Mouse (Mus musculus) heart, embryonic 13.5 days (tissue): ENCODE results near the gene Schip1. TPM values are rescaled to one million over a fixed set of nuclear protein-coding genes. Genes with fewer than 3 reads are reported as not detected.

Experiments
- ATAC-seq: fragments of 200-750 bp; cut with Nextera tagmentation; 2 replicates; pipeline ENCODE4 v1.8.0; 2017; ENCODE audit warnings: moderate TSS enrichment; ENCODE audit not compliant: insufficient number of reproducible peaks, low FRiP score, low TSS enrichment; ENCODE audit errors: extremely low read depth
- H3K27ac ChIP-seq: fragments of 300-500 bp; sonication (generic); replicated peaks from 2 replicates; pipeline ENCODE4 v1.5.1; 2015; ENCODE audit warnings: moderate library complexity, mild to moderate bottlenecking, inconsistent platforms
- H3K27me3 ChIP-seq: fragments of 300-500 bp; sonication (generic); replicated peaks from 2 replicates; pipeline ENCODE4 v1.6.1; 2015; ENCODE audit warnings: mild to moderate bottlenecking, inconsistent platforms
- H3K36me3 ChIP-seq: fragments of 300-500 bp; sonication (generic); 2 replicates; pipeline ENCODE4 v1.6.1; 2015; ENCODE audit warnings: mild to moderate bottlenecking, inconsistent platforms
- H3K4me1 ChIP-seq: fragments of 300-500 bp; sonication (generic); 2 replicates; pipeline ENCODE4 v1.6.1; 2015; ENCODE audit warnings: inconsistent platforms
- H3K4me2 ChIP-seq: fragments of 300-500 bp; sonication (generic); 2 replicates; pipeline ENCODE4 v1.6.1; 2015; ENCODE audit warnings: inconsistent platforms, mild to moderate bottlenecking, moderate library complexity
- H3K4me3 ChIP-seq: fragments of 300-500 bp; sonication (generic); 2 replicates; pipeline ENCODE4 v1.5.1; 2015; ENCODE audit warnings: moderate library complexity, mild to moderate bottlenecking, inconsistent platforms
- H3K9ac ChIP-seq: fragments of 300-500 bp; sonication (generic); 2 replicates; pipeline ENCODE4 v1.6.1; 2015; ENCODE audit warnings: inconsistent platforms, mild to moderate bottlenecking, moderate library complexity
- H3K9me3 ChIP-seq: fragments of 300-500 bp; sonication (generic); 2 replicates; pipeline ENCODE4 v1.6.1; 2016; ENCODE audit warnings: inconsistent platforms
- WGBS: fragments of 180-500 bp; shearing (Covaris S2); methylation state at CpG from one replicate; pipeline ENCODE4 v1.1.7; 2015; ENCODE audit warnings: mixed read lengths; 5-methylcytosine and 5-hydroxymethylcytosine counted together
- polyA plus RNA-seq: library from polyadenylated mRNA; unstranded; fragments of >200 nt; fragmentation: Nextera tagmentation; extraction: Ambion mirVana; gene quantifications from 2 replicates; pipeline ENCODE4 v1.2.1, GENCODE M21; 2015

The Schip1 gene
- polyA plus RNA-seq, 1 experiment from 2014 or later: 52.4 TPM

DNA sequence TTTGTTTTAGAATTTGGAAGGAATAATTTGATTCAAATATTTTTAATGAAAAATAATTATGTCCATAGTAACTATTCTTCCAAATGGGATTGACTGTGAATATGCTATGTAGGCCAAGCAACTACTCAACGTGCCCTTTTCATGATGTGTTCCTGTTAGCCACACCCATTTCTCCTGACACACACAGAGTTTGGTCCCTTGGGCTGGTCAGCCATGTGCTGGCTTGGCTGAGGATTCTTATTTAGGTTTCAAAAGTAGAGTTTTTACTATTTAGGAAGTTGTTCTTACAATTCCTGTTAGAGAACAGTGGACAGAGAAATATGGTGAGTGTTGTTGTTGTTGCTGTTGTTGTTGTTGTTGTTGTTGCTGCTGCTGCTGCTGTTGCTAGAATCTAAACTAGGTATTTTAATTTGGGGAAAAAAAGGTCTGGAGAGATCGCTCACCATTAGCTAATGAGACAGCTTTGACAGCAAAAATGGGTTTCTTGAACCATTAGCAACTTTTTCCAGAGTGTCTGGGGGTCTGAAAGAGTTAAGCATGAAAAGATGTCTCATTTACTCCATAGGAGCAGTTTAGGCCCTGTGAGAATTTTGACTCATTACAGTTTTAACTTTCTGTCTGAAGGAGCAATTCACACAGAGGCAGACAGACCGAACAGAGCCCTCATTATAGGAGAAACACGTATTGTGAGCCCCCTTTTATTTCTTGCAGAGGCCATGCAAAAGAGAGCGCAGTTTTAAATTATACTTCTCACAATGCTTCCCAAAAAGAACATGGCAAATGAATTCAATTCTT is 74.4 kb downstream of the Schip1 start:
- H3K4me1 ChIP-seq: no peaks in the 10 kb centered on the region
- H3K27ac ChIP-seq: no peak overlapping the region
- no peak overlapping the region for H3K4me3 ChIP-seq
- ATAC-seq: no peak
- no peak overlapping the region for H3K4me2 ChIP-seq
- no peaks in the 10 kb centered on the region for H3K27me3 ChIP-seq
- no peaks in the 10 kb centered on the region for H3K9me3 ChIP-seq
- H3K9ac ChIP-seq: no peak overlapping the region
- 70% methylated on average over 5 of the region's 5 CpGs for WGBS
- no peaks in the 10 kb centered on the region for H3K36me3 ChIP-seq

DNA sequence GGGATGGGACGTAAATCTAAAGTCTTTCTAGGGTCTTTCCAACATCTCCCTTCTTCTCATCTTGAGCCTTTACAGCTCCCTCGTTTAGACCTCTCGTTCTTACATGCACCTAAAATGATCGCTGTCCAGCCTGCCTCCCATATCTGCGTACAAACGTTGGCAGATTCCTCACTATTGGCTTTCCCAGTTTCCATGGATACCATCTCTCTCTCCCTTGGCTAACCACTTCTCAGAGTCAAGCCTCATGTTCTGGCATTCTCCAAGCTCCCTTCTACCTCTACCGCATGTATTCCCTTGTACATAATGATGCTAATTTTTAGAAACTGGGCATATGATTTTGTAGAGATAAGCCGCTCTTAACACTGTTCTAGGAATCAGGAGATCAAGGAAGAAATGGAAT is 86.1 kb downstream of the Schip1 start:
- Histone ChIP-seq H3K4me2 (no peak overlapping the region), H3K4me1 (no peaks in the 10 kb centered on the region), H3K4me3 (no peak overlapping the region), H3K27me3 (no peaks in the 10 kb centered on the region), H3K36me3 (no peaks in the 10 kb centered on the region), H3K9me3 (no peaks in the 10 kb centered on the region), H3K27ac (no peak overlapping the region), H3K9ac (no peak overlapping the region)
- no peak for ATAC-seq
- WGBS: 76% methylated on average over 8 of the region's 8 CpGs

DNA sequence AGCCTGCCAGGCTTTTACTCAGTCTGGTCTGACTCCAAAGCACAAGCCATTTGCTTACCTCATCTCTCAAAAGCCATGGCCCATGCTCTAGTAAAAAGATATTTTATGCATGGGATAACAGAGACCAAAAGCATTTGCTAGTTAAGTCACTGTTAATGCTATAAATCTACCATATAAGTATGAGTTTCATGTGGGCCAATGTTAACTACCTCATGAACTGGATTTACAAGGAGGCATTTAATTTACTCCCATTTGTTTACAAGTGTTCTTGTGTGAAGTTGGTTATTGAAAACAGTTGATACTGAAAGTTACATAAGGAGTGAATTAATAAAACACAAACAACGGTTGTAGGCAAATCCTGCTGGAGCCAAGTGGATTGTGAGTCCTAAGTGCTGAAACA is 95.6 kb downstream of the Schip1 start:
- ATAC-seq: no peak
- Histone ChIP-seq H3K4me3 (no peak overlapping the region), H3K27me3 (no peaks in the 10 kb centered on the region), H3K27ac (no peak overlapping the region), H3K4me2 (no peak overlapping the region), H3K4me1 (no peaks in the 10 kb centered on the region), H3K9ac (no peak overlapping the region), H3K36me3 (no peaks in the 10 kb centered on the region), H3K9me3 (no peaks in the 10 kb centered on the region)
- WGBS: 64% methylated on average over 1 of the region's 1 CpGs

DNA sequence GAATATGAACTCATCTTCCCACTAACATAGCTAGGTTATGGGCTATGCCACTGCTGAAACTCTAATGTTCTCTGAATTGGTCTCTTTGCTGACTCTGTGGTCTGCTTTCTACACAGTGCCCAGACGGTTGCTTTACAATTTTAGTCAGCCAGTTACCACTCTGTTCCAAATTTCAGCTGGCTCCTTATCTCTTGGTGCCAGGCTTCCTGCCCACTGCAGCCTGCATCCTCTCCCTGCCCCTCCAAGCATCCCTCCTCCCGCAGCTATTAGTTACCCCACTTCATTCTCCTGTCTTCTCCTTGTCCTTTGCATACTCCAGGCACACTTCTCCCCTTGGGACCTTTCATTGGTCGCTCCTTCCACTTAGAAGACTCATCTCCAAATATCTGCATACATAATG is 96.2 kb downstream of the Schip1 start:
- no peaks in the 10 kb centered on the region for H3K36me3 ChIP-seq
- H3K9ac ChIP-seq: no peak overlapping the region
- H3K4me1 ChIP-seq: no peaks in the 10 kb centered on the region
- no peaks in the 10 kb centered on the region for H3K27me3 ChIP-seq
- no peak overlapping the region for H3K4me3 ChIP-seq
- ATAC-seq: no peak
- no peak overlapping the region for H3K4me2 ChIP-seq
- WGBS: 55% methylated on average over 3 of the region's 3 CpGs
- H3K9me3 ChIP-seq: no peaks in the 10 kb centered on the region
- no peak overlapping the region for H3K27ac ChIP-seq

GRCm38 (mm10) chr3:68178248-68178647 is 113.6 kb downstream of the Schip1 start:
- no peak overlapping the region for H3K9ac ChIP-seq

GRCm38 (mm10) chr3:68187471-68187870 is 122.9 kb downstream of the Schip1 start:
- H3K4me2 ChIP-seq: no peak overlapping the region
- no peak overlapping the region for H3K27ac ChIP-seq
- no peak overlapping the region for H3K4me3 ChIP-seq
- H3K27me3 ChIP-seq: no peaks in the 10 kb centered on the region
- H3K9ac ChIP-seq: no peak overlapping the region
- H3K36me3 ChIP-seq: no peaks in the 10 kb centered on the region
- no peaks in the 10 kb centered on the region for H3K4me1 ChIP-seq
- no peak for ATAC-seq
- no peaks in the 10 kb centered on the region for H3K9me3 ChIP-seq
- 51% methylated on average over 8 of the region's 8 CpGs for WGBS

More at GRCm38 (mm10) chr3:68178248-68178647, 113.6 kb downstream of the Schip1 start:
- WGBS: 78% methylated on average over 1 of the region's 1 CpGs
- no peak overlapping the region for H3K4me2 ChIP-seq
- no peaks in the 10 kb centered on the region for H3K4me1 ChIP-seq
- no peak overlapping the region for H3K27ac ChIP-seq
- H3K27me3 ChIP-seq: no peaks in the 10 kb centered on the region
- H3K9me3 ChIP-seq: no peaks in the 10 kb centered on the region
- no peaks in the 10 kb centered on the region for H3K36me3 ChIP-seq
- no peak for ATAC-seq
- no peak overlapping the region for H3K4me3 ChIP-seq

- WGBS: 62% methylated on average over 2 of the region's 2 CpGs
- no peak for ATAC-seq
- H3K9ac ChIP-seq: no peak overlapping the region
Observed at GRCm38 (mm10) chr3:68189100-68189499, 124.5 kb downstream of the Schip1 start.

GRCm38 (mm10) chr3:68196933-68197332 is 132.3 kb downstream of the Schip1 start:
- H3K27ac ChIP-seq: no peak overlapping the region
- H3K4me3 ChIP-seq: no peak overlapping the region
- H3K4me2 ChIP-seq: no peak overlapping the region
- H3K9me3 ChIP-seq: no peaks in the 10 kb centered on the region
- H3K27me3 ChIP-seq: no peaks in the 10 kb centered on the region
- H3K9ac ChIP-seq: no peak overlapping the region
- no peak for ATAC-seq
- no peaks in the 10 kb centered on the region for H3K4me1 ChIP-seq
- H3K36me3 ChIP-seq: no peaks in the 10 kb centered on the region
- WGBS: 56% methylated on average over 1 of the region's 1 CpGs

More at GRCm38 (mm10) chr3:68189100-68189499, 124.5 kb downstream of the Schip1 start:
- Histone ChIP-seq H3K4me3 (no peak overlapping the region), H3K4me2 (no peak overlapping the region), H3K27me3 (no peaks in the 10 kb centered on the region), H3K4me1 (no peaks in the 10 kb centered on the region), H3K27ac (no peak overlapping the region), H3K36me3 (no peaks in the 10 kb centered on the region), H3K9me3 (no peaks in the 10 kb centered on the region)

- H3K36me3 ChIP-seq: no peaks in the 10 kb centered on the region
Observed at GRCm38 (mm10) chr3:68201214-68201613, 136.6 kb downstream of the Schip1 start.

DNA sequence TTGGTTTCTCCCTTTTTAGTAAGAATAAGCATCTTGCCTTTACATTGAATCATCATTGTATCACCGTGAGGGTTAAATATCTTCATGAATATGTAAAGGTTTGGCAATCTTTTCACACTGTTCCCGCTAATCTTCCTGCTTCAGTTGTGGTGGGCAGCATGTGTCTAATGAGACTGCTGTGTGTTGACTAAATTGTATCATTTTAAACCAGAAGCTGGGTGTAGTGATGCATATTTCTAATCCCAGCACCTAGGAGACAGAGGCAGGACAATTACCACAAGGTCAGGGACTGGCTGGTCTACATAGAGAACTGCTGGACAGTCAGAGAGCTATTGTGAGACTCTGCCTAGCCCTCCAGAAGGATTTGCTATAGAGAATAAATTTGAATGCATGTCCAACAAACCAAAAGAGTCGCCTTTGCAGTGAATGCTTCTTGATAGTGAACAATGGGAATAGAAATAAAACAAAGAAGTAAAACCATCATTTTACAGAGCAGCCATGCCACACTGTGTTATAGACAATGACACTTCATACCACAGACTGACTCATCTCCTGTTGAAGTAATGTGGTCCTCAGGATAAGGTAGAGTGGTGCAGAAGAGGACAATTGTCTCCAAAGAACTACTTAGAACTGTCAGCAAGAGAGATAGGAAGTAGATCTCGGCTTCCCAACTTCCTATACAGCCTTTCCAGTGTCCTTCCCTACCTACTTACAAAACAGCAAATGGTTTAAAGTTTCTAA is 137.7 kb downstream of the Schip1 start:
- Histone ChIP-seq H3K9me3 (no peaks in the 10 kb centered on the region), H3K9ac (no peak overlapping the region), H3K27ac (no peak overlapping the region), H3K4me2 (no peak overlapping the region), H3K27me3 (no peaks in the 10 kb centered on the region), H3K4me1 (no peaks in the 10 kb centered on the region), H3K4me3 (no peak overlapping the region), H3K36me3 (no peaks in the 10 kb centered on the region)
- WGBS: 60% methylated on average over 4 of the region's 4 CpGs
- no peak for ATAC-seq

More at GRCm38 (mm10) chr3:68201214-68201613, 136.6 kb downstream of the Schip1 start:
- H3K9ac ChIP-seq: no peak overlapping the region
- H3K9me3 ChIP-seq: no peaks in the 10 kb centered on the region
- 42% methylated on average over 1 of the region's 1 CpGs for WGBS
- no peak for ATAC-seq
- H3K4me2 ChIP-seq: no peak overlapping the region
- H3K4me1 ChIP-seq: no peaks in the 10 kb centered on the region
- H3K27ac ChIP-seq: no peak overlapping the region
- no peak overlapping the region for H3K4me3 ChIP-seq
- no peaks in the 10 kb centered on the region for H3K27me3 ChIP-seq

DNA sequence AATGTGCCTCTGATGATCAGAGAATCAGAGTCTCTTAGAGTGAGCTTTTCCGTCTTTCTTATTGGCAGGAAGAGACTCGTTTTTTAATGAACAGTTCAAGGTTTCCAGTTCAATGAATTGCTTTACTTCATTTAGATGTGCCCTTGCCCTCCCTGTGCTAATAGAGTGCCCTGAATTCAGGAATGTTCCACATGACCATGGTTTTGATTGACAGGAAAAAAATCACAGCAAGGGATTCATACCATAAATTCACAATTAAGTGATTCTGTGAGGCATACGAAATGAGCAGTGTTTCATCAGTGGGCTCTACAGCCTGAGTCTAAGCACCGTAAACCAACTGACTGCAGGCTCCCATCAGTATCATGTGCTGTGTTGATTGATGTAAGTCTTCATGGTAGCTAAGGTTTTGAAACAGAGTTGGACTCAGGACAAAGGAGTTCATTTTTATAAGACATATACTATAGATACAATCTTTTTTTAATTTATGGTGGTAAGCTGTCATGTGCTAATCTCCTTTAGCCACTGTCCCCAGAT is 139.4 kb downstream of the Schip1 start:
- no peaks in the 10 kb centered on the region for H3K27me3 ChIP-seq
- H3K36me3 ChIP-seq: no peaks in the 10 kb centered on the region
- no peak for ATAC-seq

More for the DNA sequence above, 139.4 kb downstream of the Schip1 start:
- H3K9me3 ChIP-seq: no peaks in the 10 kb centered on the region
- 72% methylated on average over 4 of the region's 4 CpGs for WGBS
- H3K27ac ChIP-seq: no peak overlapping the region
- 0 out of 2 replicates have a peak, but pooled peaks cover 2% of the 10 kb centered on the region for H3K4me1 ChIP-seq
- no peak overlapping the region for H3K4me3 ChIP-seq
- H3K9ac ChIP-seq: no peak overlapping the region
- no peak overlapping the region for H3K4me2 ChIP-seq
